Mouse (Mus musculus) heart, embryonic 12.5 days (tissue): Measurements from ENCODE around the gene Crb1. TPM values are rescaled to one million over a fixed set of nuclear protein-coding genes. Genes with fewer than 3 reads are reported as not detected.

Experiments
- ATAC-seq: fragments of 200-750 bp; cut with Nextera tagmentation; 2 replicates; pipeline ENCODE4 v1.8.0; 2017; ENCODE audit warnings: moderate TSS enrichment, moderate library complexity; ENCODE audit not compliant: insufficient number of reproducible peaks, low FRiP score
- H3K27ac ChIP-seq: fragments of 300-500 bp; sonication (generic); 2 replicates; pipeline ENCODE4 v1.5.1; 2016; ENCODE audit warnings: mild to moderate bottlenecking, moderate library complexity; ENCODE audit not compliant: poor library complexity, severe bottlenecking
- H3K27me3 ChIP-seq: fragments of 300-500 bp; sonication (generic); replicated peaks from 2 replicates; pipeline ENCODE4 v1.6.1; 2016; ENCODE audit warnings: mild to moderate bottlenecking, moderate library complexity
- H3K36me3 ChIP-seq: fragments of 300-500 bp; sonication (generic); 2 replicates; pipeline ENCODE4 v1.6.1; 2016; ENCODE audit warnings: mild to moderate bottlenecking, moderate library complexity
- H3K4me1 ChIP-seq: fragments of 300-500 bp; sonication (generic); replicated peaks from 2 replicates; pipeline ENCODE4 v1.6.1; 2016; ENCODE audit warnings: mild to moderate bottlenecking
- H3K4me2 ChIP-seq: fragments of 300-500 bp; sonication (generic); 2 replicates; pipeline ENCODE4 v1.6.1; 2016; ENCODE audit warnings: mild to moderate bottlenecking, moderate library complexity
- H3K4me3 ChIP-seq: fragments of 300-500 bp; sonication (generic); 2 replicates; pipeline ENCODE4 v1.5.1; 2016; ENCODE audit warnings: mild to moderate bottlenecking
- H3K9ac ChIP-seq: fragments of 300-500 bp; sonication (generic); 2 replicates; pipeline ENCODE4 v1.6.1; 2016; ENCODE audit warnings: mild to moderate bottlenecking, moderate library complexity
- H3K9me3 ChIP-seq: fragments of 300-500 bp; sonication (generic); replicated peaks from 2 replicates; pipeline ENCODE4 v1.6.1; 2016; ENCODE audit warnings: mild to moderate bottlenecking, moderate library complexity
- WGBS: fragments of 180-500 bp; shearing (Covaris S2); methylation state at CpG from one replicate; pipeline ENCODE4 v1.1.7; 2016; 5-methylcytosine and 5-hydroxymethylcytosine counted together
- polyA plus RNA-seq: library from polyadenylated mRNA; unstranded; fragments of >200 nt; fragmentation: Nextera tagmentation; extraction: Ambion mirVana; gene quantifications from 2 replicates; pipeline ENCODE4 v1.2.1, GENCODE M21; 2016

Crb1 gene
- polyA plus RNA-seq, 1 experiment from 2014 or later: 0.28 TPM

DNA sequence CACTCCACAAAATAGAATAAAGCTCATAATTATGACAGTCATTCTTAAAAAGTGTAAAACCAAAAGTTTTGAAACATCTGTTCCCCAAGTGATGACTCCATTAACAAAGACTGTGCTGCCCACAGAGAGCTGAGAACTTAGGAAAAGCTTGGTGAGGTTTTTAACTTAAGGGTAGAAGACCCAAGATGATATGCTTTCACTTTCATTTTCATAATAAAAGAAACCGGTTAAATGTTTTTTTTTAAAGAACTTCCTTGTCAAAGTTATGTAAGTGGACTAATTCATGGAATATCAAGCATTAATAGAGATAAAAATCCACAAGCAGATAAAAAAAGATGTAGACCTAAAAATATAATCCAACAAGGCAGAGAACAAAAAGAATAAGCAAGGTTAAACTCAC lies 113.7 kb downstream of the Crb1 start:
- WGBS: 47% methylated on average over 1 of the region's 1 CpGs
- no peak for ATAC-seq
- H3K9me3 ChIP-seq: no peaks in the 10 kb centered on the region
- no peaks in the 10 kb centered on the region for H3K36me3 ChIP-seq
- no peaks in the 10 kb centered on the region for H3K27me3 ChIP-seq
- no peak overlapping the region for H3K27ac ChIP-seq
- H3K4me1 ChIP-seq: no peaks in the 10 kb centered on the region
- H3K9ac ChIP-seq: no peak overlapping the region
- no peak overlapping the region for H3K4me3 ChIP-seq
- no peak overlapping the region for H3K4me2 ChIP-seq

DNA sequence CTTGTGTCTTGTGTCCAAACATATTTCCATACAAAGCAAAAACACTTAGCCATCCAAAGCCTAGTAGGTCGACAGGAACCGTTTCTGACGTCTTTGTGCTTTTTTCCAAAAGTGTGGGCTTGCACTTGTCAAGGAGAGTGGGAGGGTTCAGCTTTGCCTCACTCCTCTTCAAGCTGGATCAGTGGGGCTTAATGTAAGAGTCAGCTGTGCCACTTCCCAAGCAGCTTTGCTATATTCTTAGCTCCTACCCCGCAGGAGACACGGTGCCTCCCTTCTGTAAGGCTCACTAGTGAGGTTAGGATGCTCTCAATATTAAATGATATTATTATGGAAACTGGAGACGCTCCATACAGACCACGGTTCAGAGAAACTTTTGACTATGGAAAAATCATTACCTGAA lies 121.3 kb downstream of the Crb1 start:
- H3K9me3 ChIP-seq: no peaks in the 10 kb centered on the region
- H3K4me1 ChIP-seq: no peaks in the 10 kb centered on the region
- no peaks in the 10 kb centered on the region for H3K36me3 ChIP-seq
- no peak overlapping the region for H3K4me2 ChIP-seq
- H3K4me3 ChIP-seq: no peak overlapping the region
- WGBS: 61% methylated on average over 7 of the region's 7 CpGs
- no peak overlapping the region for H3K27ac ChIP-seq
- H3K27me3 ChIP-seq: no peaks in the 10 kb centered on the region
- ATAC-seq: no peak
- H3K9ac ChIP-seq: no peak overlapping the region

DNA sequence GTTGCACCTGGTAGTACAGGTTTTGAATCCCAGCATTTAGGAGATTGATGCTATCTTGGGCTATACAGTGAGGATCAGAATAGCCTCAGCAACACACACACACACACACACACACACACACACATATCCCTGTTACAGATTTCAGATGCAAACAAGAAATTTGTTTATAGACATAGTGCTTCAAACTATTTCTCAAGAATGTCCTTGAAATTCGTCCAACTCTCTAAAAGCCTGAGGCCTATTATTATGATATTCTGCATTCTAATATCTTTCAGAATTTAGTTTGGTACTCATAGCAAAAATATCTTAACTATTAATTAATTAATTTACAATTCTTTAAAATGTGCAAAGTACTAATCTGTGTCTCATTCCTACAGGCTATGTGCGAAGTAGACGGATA lies 124.9 kb downstream of the Crb1 start:
- no peak overlapping the region for H3K4me2 ChIP-seq
- no peaks in the 10 kb centered on the region for H3K9me3 ChIP-seq
- no peak overlapping the region for H3K4me3 ChIP-seq
- no peaks in the 10 kb centered on the region for H3K36me3 ChIP-seq
- 81% methylated on average over 3 of the region's 3 CpGs for WGBS
- ATAC-seq: no peak
- H3K27me3 ChIP-seq: no peaks in the 10 kb centered on the region
- H3K27ac ChIP-seq: no peak overlapping the region
- no peak overlapping the region for H3K9ac ChIP-seq
- peaks cover 9% of the 10 kb centered on the region for H3K4me1 ChIP-seq

DNA sequence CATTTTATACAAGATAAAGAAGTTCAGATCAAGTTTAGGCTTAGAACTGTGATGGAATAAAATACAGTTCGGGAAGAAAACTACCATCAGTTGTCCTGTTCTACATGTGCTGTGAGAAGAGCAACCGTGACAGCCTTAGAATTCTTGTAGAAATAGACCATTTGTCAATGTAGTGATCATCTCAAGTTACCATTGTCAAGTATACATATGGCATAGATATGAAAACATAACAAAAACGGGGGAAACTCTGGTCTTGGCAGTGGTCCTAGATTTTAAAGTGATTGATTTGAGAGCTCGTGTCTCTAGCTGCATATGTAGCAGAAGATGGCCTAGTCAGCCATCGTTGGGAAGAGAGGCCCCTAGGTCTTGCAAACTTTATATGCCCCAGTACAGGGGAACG lies 127.7 kb downstream of the Crb1 start:
- Histone ChIP-seq H3K27ac (no peak overlapping the region), H3K36me3 (no peaks in the 10 kb centered on the region), H3K27me3 (no peaks in the 10 kb centered on the region), H3K4me1 (peaks cover 9% of the 10 kb centered on the region), H3K9me3 (no peaks in the 10 kb centered on the region), H3K4me2 (no peak overlapping the region), H3K4me3 (no peak overlapping the region), H3K9ac (no peak overlapping the region)
- no peak for ATAC-seq
- 75% methylated on average over 6 of the region's 6 CpGs for WGBS

DNA sequence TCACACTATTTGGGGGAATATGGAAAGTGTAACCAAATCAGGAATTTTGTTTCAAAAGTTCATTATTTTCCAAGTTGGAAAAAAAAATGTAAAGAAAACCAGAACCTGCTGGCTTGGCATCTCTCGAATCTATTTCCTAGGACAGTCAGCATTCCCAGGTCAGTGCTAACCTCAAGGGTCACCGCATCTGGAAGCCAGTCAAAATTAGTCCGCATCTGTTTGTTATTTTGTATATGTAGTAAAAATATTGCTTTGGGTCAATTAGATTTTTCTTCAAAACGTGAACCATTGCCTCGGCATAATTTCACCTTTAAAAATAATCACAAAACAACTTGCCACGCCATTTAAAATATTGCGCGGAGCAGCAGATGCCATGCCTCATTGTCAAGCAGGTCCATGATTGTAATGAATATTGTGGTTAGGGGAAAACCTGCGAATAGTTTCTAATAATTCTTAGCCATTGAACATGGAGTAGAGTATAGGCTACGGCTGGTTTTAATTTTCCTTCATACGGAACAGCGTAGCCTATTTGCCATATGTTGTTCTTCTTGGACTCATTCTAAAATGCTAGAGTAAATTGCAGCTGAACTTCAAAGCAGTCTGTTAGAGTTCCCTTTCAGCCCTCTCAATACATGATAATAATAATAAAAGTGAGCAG lies 130.0 kb downstream of the Crb1 start:
- no peak for ATAC-seq
- Histone ChIP-seq H3K4me3 (no peak overlapping the region), H3K4me1 (peaks cover 9% of the 10 kb centered on the region), H3K4me2 (no peak overlapping the region), H3K27me3 (no peaks in the 10 kb centered on the region), H3K9me3 (no peaks in the 10 kb centered on the region), H3K36me3 (no peaks in the 10 kb centered on the region), H3K9ac (no peak overlapping the region), H3K27ac (no peak overlapping the region)
- 86% methylated on average over 12 of the region's 12 CpGs for WGBS

DNA sequence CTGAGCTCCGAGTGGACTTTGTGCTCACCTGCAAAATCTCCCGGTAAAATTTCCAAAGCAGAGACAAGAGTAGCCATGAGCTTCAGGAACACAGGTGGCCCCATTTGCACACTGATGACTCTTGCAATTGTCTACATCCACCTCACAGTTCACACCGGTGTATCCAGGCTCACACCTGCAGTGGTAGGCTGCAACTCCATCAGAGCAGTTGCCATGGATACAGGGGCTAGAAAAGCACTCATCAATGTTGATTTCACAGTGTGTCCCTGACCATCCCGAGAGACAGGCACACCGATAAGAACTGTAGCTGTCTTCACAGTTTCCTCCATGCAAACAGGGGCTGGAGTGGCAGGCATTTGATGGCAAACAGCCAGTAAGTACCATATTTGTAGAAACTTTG lies 140.1 kb downstream of the Crb1 start:
- H3K4me3 ChIP-seq: no peak overlapping the region
- no peak overlapping the region for H3K9ac ChIP-seq
- H3K36me3 ChIP-seq: no peaks in the 10 kb centered on the region
- H3K9me3 ChIP-seq: no peaks in the 10 kb centered on the region
- 63% methylated on average over 5 of the region's 5 CpGs for WGBS
- H3K27me3 ChIP-seq: no peaks in the 10 kb centered on the region
- H3K4me2 ChIP-seq: no peak overlapping the region
- peaks cover 7% of the 10 kb centered on the region; the same call in 1 of the 2 replicates for H3K4me1 ChIP-seq
- H3K27ac ChIP-seq: no peak overlapping the region
- no peak for ATAC-seq

DNA sequence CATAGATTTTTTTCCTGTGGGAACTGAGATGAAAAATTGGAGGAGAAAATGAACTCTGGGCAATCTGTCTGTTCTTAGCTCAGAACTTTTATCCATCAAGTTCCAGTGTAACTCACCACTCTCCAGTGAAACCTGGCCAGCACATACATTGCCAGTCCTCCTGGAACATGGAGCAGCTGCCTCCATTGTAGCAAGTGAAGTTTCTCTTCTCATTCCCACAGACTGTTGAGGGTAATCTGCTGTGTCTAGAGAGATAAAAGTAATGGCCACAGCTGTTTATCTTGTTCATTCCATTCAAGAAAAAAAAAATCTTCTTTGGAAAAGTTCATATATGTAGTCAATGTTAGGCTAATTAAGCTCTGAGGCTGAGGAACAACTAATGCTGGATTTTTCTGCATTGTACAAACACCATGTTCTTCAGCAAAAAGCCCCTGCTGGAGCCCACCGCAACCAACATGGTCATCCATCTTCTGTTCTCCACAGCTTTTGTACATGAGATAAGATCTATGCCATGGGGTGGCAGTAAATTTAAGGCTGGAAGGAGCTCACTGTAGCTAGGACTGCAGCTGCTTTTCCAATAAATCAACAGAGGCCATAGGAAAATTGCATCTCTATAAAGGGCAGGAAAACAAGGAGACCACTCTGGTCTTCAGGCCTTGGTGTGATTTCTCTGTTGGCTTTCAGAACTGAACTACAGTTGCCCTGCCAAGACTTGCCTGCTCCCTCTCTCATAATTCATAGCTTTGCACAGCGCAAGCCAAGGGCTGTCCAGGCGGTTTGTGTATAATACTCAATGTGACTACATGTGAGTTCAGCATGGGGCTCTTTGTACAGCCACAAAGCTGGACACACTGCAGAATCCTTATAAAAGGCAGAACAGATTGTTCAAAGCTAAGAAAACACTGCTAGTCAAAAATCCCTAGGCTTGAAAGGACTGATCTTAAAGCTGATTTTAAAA lies 142.0 kb downstream of the Crb1 start:
- H3K4me1 ChIP-seq: peaks cover 7% of the 10 kb centered on the region; the same call in 1 of the 2 replicates
- H3K9me3 ChIP-seq: no peaks in the 10 kb centered on the region
- no peak overlapping the region for H3K9ac ChIP-seq
- 75% methylated on average over 3 of the region's 3 CpGs for WGBS
- no peak overlapping the region for H3K4me2 ChIP-seq
- H3K36me3 ChIP-seq: no peaks in the 10 kb centered on the region
- H3K27ac ChIP-seq: no peak overlapping the region
- no peak overlapping the region for H3K4me3 ChIP-seq
- H3K27me3 ChIP-seq: no peaks in the 10 kb centered on the region
- ATAC-seq: no peak

DNA sequence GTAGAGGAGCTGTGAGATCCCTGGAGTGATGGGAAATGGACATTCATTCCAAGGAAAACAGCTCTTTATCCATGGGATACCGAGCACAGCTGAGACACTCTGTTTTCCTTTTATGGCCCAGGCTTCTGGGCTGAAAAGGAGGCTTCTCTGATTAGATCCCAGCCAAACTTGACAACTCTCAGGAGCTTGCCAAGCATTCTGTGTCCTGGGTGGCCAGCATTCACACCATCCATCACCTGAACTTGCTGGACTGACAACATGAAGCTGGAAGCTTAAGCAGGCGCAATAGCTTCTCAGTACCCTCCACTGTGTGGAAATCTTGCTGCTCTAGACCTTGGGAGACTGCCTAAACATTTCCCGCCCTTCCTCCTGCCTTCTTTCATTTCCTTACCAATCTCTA lies 144.3 kb downstream of the Crb1 start:
- 33% methylated on average over 3 of the region's 3 CpGs for WGBS
- no peak overlapping the region for H3K4me2 ChIP-seq
- no peaks in the 10 kb centered on the region for H3K9me3 ChIP-seq
- ATAC-seq: no peak
- no peak overlapping the region for H3K27ac ChIP-seq
- no peaks in the 10 kb centered on the region for H3K27me3 ChIP-seq
- no peak overlapping the region for H3K9ac ChIP-seq
- H3K4me3 ChIP-seq: no peak overlapping the region
- no peaks in the 10 kb centered on the region for H3K36me3 ChIP-seq
- H3K4me1 ChIP-seq: peaks cover 7% of the 10 kb centered on the region; the same call in 1 of the 2 replicates

DNA sequence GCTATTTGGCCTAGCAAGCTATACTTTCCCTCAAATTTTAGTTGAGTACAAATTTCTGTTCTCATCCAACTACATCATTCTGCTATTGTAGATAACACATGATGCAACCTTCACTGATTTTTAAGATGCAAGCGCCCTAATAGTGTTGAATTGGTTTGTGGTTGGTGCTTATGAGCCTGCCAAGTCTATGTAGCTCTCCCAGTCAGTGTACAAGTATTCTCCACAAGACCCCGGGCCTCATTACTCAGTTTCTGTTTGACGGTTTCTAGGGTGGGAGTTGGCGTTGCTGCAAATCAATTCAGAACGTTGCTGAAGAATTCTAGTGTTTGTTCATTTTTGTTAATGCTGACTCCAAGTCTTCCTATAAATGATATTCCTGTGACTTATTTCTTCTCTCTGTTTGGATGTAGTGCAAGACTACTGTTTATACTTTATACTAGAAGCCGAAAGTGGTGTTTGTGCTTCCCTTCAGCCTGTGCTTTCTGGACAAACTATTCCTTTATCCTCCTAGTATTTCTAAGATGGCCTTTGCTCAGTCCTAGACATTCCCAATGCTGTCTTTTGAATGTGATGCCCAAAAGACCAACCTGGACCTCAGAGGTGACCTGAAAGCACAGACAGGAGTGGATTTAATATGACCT lies 152.5 kb downstream of the Crb1 start:
- H3K4me3 ChIP-seq: no peak overlapping the region
- H3K27ac ChIP-seq: no peak overlapping the region
- no peaks in the 10 kb centered on the region for H3K9me3 ChIP-seq
- H3K4me2 ChIP-seq: no peak overlapping the region
- no peak overlapping the region for H3K9ac ChIP-seq
- H3K36me3 ChIP-seq: no peaks in the 10 kb centered on the region
- no peaks in the 10 kb centered on the region for H3K27me3 ChIP-seq
- H3K4me1 ChIP-seq: no peaks in the 10 kb centered on the region
- no peak for ATAC-seq
- 81% methylated on average over 6 of the region's 6 CpGs for WGBS

DNA sequence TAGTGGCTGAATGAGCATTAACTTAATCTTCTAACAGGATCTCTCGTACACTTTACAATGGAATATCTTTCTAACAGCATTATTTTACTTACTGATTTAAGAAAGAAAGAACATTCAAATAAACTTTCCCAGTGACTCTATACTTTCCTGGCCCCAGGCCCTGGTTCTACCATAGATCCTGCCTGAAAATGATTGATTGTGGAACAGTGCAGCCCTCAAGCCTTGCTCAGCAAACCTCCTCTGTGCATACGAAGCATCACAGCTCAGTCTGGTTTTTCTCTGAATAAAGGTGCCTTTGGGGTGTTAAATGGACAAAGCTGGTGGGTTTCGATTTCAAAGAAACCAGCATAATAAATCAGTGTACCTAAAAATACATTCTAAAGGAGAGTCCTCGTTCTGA lies 153.1 kb downstream of the Crb1 start:
- no peak overlapping the region for H3K9ac ChIP-seq
- ATAC-seq: no peak

DNA sequence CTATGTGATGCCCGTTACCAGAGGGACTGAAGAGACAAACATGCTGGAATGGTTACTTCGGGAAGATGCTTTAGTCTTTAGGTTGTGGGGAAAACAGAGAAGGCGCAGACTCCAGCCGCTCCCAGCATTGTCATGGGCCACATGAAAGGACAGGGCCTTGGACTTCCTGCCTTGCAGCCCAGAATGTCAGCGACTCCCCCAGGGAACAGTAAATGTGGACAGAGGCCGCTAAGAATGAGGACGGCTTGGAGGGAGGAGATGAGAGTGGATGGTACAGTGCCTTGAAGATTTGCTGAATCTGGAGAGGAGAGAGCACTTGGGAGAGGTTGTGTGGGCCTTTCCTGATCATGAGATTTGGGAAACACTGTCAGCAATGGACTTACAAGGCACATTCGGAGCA lies 161.6 kb downstream of the Crb1 start:
- Histone ChIP-seq H3K27me3 (no peaks in the 10 kb centered on the region), H3K4me3 (no peak overlapping the region), H3K9ac (peak overlapping the region; percentile 30; the same call in 1 of the 2 replicates), H3K9me3 (no peaks in the 10 kb centered on the region), H3K4me2 (no peak overlapping the region), H3K36me3 (no peaks in the 10 kb centered on the region), H3K4me1 (0 out of 2 replicates have a peak, but pooled peaks cover 7% of the 10 kb centered on the region), H3K27ac (peak overlapping the region; percentile 43; the same call in 1 of the 2 replicates)
- 62% methylated on average over 8 of the region's 8 CpGs for WGBS
- no peak for ATAC-seq

More for the DNA sequence above, 153.1 kb downstream of the Crb1 start:
- Histone ChIP-seq H3K9me3 (no peaks in the 10 kb centered on the region), H3K27ac (no peak overlapping the region), H3K4me1 (no peaks in the 10 kb centered on the region), H3K36me3 (no peaks in the 10 kb centered on the region), H3K4me2 (no peak overlapping the region), H3K4me3 (no peak overlapping the region), H3K27me3 (no peaks in the 10 kb centered on the region)
- WGBS: 74% methylated on average over 4 of the region's 4 CpGs
